Mouse (Mus musculus): Measurements from ENCODE around the gene Tti1.

The Tti1 gene

DNA sequence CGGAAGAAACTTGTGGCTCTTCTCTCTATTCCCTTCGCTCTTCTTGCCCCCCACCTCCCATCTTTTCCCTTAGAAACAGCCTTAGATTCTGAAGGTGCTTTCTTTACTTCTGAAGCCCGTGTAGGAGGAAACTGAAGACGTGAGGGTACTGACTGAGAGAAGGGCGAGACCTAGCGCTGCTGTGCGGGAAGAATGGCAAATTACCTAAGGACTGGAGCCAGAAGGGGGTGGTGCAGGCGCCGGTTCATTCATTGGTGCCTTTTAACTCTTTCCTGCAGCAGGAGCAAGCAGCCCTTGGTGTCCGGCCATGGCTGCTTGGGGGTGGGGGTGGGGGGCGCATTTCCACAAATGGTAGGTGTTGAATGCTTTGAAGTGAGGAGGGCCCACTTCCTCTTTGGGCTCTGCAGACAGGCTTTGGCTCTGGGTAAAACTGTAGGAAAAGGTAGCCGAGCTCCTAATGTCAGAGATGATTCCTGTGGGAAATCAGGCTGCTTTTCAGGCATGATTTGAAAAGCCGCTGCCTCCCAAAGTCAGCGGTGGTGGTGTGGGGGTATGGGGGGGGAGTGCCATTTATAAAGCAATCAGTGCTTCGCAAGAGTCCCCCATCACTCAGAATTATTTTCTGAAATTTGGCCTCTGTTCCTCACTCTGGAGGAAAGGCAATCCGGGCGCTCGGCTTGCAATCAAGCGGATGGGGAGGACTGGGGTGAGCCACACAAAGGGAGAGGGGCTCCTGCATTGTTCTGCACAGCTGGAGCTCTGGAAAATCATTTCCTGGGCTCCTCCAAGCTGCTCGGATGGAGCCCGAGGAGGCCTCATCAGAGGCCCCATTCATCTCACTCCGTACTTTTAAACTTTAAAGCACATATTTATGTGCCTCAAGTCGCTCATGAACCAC, 53.4 kb downstream of the Tti1 start:
- no peak for DNase-seq (ENCODE audit: low read depth)

DNA sequence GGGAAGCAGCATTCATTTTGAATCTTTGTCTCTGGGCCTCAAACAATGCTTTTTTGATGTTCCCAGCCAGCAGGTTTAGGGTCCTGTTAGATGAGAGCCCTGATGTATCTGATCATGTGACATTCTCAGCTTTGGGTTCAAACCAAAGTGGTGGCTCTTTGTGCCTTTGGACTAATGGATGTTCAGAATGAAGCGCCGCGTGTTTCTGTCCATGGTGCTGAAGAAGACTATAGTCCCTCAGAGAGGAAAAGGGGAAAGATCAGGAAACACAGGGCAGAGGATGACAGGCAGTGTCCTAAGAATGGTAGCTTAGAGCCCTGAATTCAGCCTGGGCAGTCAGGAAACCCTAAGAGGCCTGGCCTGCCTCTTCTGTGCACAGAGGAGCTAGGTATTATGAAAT, 57.6 kb downstream of the Tti1 start:
- peak; percentile 82 for DNase-seq (ENCODE audit: low read depth)

GRCm38 (mm10) chr2:157970124-157970523, 58.1 kb downstream of the Tti1 start:
- no peak for DNase-seq (ENCODE audit: low read depth)

- DNase-seq (ENCODE audit: low read depth): no peak
These were observed 60.4 kb downstream of the Tti1 start for GRCm38 (mm10) chr2:157967856-157968255.

GRCm38 (mm10) chr2:157957707-157958108, 70.5 kb downstream of the Tti1 start:
- DNase-seq (ENCODE audit: low read depth): no peak

- DNase-seq (ENCODE audit: low read depth): no peak
These were observed 74.3 kb downstream of the Tti1 start for GRCm38 (mm10) chr2:157953978-157954377.

- DNase-seq (ENCODE audit: low read depth): no peak
These were observed 83.9 kb downstream of the Tti1 start for GRCm38 (mm10) chr2:157944156-157944893.

- peak; percentile 39 for DNase-seq (ENCODE audit: low read depth)
These were observed 84.6 kb downstream of the Tti1 start for GRCm38 (mm10) chr2:157943514-157944155.

DNA sequence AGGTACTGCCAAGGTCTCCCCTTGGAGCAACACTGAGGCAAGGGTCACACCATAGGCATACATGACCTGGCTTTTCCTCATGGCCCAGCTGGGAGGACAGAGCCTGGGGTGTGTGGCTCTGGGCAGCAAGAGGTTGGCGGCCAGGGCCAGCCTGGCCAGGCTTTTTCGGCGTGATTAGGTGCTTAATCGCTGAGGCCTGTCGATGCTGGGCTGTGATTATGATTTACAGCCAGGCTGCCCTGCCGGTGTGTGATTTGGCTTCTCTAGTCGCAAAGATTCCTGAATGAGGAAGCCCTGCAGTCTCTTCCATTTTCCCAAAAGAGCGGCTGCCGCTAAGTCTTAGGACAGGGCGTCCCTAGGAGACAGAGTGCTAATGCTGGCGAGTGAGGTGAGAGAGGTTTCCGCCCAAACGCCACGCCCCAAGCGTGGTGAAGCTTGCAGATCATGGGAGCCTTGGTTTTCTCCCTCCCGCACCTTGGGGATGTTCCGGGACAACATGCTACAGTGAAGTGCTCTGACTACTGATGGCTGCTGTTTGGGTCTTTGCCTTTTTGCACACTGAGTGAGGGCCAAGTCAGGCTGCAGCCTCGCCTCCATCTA, 87.5 kb downstream of the Tti1 start:
- no peak for DNase-seq (ENCODE audit: low read depth)

GRCm38 (mm10) chr2:157936676-157937075, 91.6 kb downstream of the Tti1 start:
- no peak for DNase-seq (ENCODE audit: low read depth)

- no peak for DNase-seq (ENCODE audit: low read depth)
These were observed 92.6 kb downstream of the Tti1 start for GRCm38 (mm10) chr2:157935444-157936171.

DNA sequence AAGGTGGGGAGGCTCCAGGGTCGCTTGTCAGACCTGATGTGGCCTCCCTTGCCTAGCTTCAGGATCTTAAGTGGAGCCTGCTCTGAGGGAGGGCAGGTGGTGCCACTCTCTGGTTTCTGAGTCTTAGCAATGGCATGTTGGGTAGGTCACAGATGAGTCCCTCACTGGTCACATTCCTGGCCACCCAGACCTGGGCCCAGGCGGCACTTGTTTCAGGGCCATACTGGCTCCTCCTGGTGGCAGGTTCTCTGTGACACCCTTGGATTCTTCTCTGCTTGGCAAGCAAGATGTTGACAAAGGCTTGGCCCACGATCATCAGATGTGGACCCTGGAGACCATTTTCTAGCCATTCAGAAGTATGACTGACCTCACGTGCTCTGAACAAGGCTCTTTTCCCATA, 95.6 kb downstream of the Tti1 start:
- no peak for DNase-seq (ENCODE audit: low read depth)
